Mouse (Mus musculus): ENCODE results near the gene Mgat5.

DNA sequence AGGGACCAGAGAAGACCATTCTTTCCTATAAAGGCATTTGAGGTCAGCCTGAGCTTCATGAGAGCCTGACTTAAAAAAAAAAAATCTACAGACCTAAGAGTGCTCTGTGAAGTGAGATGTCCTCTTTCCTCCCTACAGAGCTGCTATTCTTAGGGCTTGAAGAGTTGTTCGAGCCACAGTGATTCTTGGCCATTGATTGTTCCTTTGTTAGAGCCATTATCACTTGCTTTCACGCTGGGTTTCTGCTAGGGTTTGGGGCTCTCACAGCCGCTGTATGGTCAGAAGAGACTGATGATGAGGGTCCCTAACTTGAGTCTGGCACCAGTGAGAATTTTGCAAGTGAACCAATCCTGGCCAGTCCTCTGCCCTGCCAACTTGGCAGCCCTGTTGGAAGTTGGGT is 199.8 kb downstream of the Mgat5 start:
- TF ChIP-seq GATA1 (IDR thresholded peaks at IDR 0.05; ENCODE audit: low read length) (no peak), TAL1 (IDR thresholded peaks at IDR 0.05; ENCODE audit: low read length) (no peak)

All from erythroblast, embryonic 14.5 days (primary cell).